Mouse (Mus musculus): ENCODE data around the gene Hps4. TPM values are rescaled to one million over a fixed set of nuclear protein-coding genes. Genes with fewer than 3 reads are reported as not detected.
"Not testable (repeated sequence)": the region's sequence is repeated elsewhere in the genome, so short reads cannot be mapped to it uniquely, and the experiment has no call there.

Gene Hps4
- polyA plus RNA-seq, 1 experiment: not detected

DNA sequence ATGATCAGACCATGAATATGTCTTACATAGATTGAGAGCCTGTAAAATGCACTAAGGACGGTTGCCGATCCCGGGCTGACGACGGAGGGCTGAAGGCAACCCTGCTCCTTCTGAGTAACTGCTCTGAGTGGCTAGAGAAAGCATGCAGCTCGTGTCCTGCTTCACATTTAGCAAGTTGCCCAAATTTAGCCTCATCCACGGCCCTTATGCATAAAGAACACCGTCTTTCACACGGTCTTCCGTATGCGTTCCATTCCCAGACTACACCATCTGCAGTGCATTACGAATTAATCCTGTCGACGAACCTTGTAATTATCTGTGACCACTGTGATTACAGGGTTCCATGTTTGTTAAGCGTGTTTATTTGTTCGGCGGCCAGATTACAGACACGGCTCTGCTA, 53.2 kb downstream of the Hps4 start:
- WGBS: 22% methylated on average over 18 of the region's 18 CpGs
- Histone ChIP-seq H3K4me1 (ENCODE audit: control insufficient read depth, insufficient read depth, low read length) (peaks cover 39% of the 10 kb centered on the region), H3K27ac (ENCODE audit: insufficient read depth, low read depth, low read length) (peak overlapping the region; percentile 90)

DNA sequence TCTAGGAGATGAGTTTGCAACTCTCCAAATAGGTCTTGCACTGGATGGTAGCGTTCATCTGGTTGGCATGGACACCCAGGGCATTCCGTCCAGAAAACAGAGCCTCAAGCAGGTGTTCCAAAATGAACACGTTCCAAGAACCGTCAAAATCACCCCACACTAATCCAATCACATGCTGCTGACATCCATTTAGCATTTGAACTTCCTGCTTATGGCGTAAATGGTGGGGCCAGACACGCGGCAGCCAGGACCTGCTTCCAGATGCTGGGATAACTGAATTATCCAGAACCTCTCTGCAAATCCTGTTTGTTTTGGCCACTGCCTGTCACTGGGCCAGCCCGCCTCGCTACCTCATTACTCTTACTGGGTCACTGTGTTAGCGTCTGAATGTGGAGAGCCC, 56.4 kb downstream of the Hps4 start:
- 67% methylated on average over 10 of the region's 10 CpGs for WGBS
- Histone ChIP-seq H3K4me3 (ENCODE audit: insufficient read depth, low read depth, low read length) (no peak overlapping the region), H3K4me1 (ENCODE audit: control insufficient read depth, insufficient read depth, low read length) (peaks cover 14% of the 10 kb centered on the region), H3K27ac (ENCODE audit: insufficient read depth, low read depth, low read length) (no peak overlapping the region)
- TF ChIP-seq CTCF (IDR thresholded peaks at IDR 0.05; ENCODE audit: insufficient read depth, low read depth, low read length) (no peak), POLR2A (IDR thresholded peaks at IDR 0.05; ENCODE audit: insufficient read depth, low read depth, low read length) (no peak)

More for the DNA sequence above, 53.2 kb downstream of the Hps4 start:
- no peak overlapping the region for H3K4me3 ChIP-seq (ENCODE audit: insufficient read depth, low read depth, low read length)
- TF ChIP-seq POLR2A (IDR thresholded peaks at IDR 0.05; ENCODE audit: insufficient read depth, low read depth, low read length) (no peak), CTCF (IDR thresholded peaks at IDR 0.05; ENCODE audit: insufficient read depth, low read depth, low read length) (no peak)

DNA sequence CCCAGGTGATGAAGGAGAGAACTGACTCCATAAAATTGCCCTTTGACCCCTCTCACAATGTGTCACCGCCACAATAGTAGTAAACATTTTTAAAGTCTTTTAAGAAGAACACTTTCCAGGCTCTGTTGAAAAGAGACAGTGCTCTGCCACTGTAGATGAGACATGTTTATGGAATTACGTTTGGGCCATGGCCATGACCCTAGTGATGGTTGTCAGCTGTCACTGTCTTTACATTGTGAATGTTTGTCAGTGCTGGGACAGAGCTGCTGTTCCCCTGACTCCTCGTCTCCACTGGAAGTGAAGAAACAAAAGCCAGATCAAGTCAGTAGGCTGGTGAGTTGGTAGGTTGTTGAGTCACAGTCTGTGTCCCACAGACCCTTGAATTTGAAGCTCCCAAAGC, 59.6 kb downstream of the Hps4 start:
- TF ChIP-seq POLR2A (IDR thresholded peaks at IDR 0.05; ENCODE audit: insufficient read depth, low read depth, low read length) (no peak), CTCF (IDR thresholded peaks at IDR 0.05; ENCODE audit: insufficient read depth, low read depth, low read length) (no peak)
- WGBS: 78% methylated on average over 3 of the region's 3 CpGs
- no peak overlapping the region for H3K4me3 ChIP-seq (ENCODE audit: insufficient read depth, low read depth, low read length)
- no peaks in the 10 kb centered on the region for H3K4me1 ChIP-seq (ENCODE audit: control insufficient read depth, insufficient read depth, low read length)
- no peak overlapping the region for H3K27ac ChIP-seq (ENCODE audit: insufficient read depth, low read depth, low read length)

DNA sequence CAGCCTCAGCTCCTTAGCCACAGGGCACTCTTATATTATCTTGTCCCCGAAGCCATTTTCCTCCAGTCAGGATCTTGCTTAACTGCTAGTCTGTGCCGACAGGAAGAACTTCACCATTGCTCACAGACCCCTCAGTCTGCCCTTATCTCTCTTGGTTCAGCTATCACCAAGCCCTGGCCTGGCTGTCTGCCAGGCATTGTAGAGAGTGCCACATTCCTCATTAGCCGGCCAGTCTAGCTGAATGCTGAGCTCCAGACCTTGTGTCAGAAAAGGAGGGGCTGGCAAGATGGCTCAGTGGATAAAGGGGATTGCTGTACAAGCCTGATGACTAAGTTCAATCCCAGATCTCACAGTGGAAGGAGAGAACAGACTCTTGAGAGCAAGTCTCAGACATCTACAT, 63.1 kb downstream of the Hps4 start:
- Histone ChIP-seq H3K27ac (ENCODE audit: insufficient read depth, low read depth, low read length) (no peak overlapping the region), H3K4me1 (ENCODE audit: control insufficient read depth, insufficient read depth, low read length) (peaks cover 14% of the 10 kb centered on the region), H3K4me3 (ENCODE audit: insufficient read depth, low read depth, low read length) (no peak overlapping the region)
- 63% methylated on average over 3 of the region's 3 CpGs for WGBS
- TF ChIP-seq CTCF (IDR thresholded peaks at IDR 0.05; ENCODE audit: insufficient read depth, low read depth, low read length) (no peak), POLR2A (IDR thresholded peaks at IDR 0.05; ENCODE audit: insufficient read depth, low read depth, low read length) (no peak)

GRCm38 (mm10) chr5:112409274-112409673, 66.4 kb downstream of the Hps4 start:
- H3K4me3 ChIP-seq (ENCODE audit: insufficient read depth, low read depth, low read length): no peak overlapping the region
- 70% methylated on average over 5 of the region's 5 CpGs for WGBS
- TF ChIP-seq POLR2A (IDR thresholded peaks at IDR 0.05; ENCODE audit: insufficient read depth, low read depth, low read length) (no peak), CTCF (IDR thresholded peaks at IDR 0.05; ENCODE audit: insufficient read depth, low read depth, low read length) (no peak)
- no peak overlapping the region for H3K27ac ChIP-seq (ENCODE audit: insufficient read depth, low read depth, low read length)
- H3K4me1 ChIP-seq (ENCODE audit: control insufficient read depth, insufficient read depth, low read length): peaks cover 25% of the 10 kb centered on the region

DNA sequence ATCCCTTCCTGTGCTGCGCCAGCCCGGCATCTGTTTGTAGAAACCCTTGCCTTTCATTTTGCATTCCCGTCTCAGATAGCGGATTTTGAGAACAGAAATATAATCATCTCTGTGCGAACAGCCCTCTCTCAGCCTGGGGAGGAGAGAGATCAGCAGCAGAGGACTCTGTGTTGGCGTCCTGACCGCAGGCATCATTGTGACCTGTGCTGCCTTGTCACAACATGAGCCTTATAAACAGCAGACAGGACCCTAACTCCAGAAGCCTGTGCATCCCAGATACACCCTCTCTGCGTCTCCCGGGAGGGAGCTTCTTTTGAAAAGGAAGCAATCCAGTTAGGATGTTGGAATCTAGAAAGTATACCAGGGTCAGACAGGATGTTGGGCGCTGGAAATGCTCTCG, 68.2 kb downstream of the Hps4 start:
- Histone ChIP-seq H3K4me3 (ENCODE audit: insufficient read depth, low read depth, low read length) (no peak overlapping the region), H3K27ac (ENCODE audit: insufficient read depth, low read depth, low read length) (no peak overlapping the region), H3K4me1 (ENCODE audit: control insufficient read depth, insufficient read depth, low read length) (peaks cover 25% of the 10 kb centered on the region)
- TF ChIP-seq CTCF (IDR thresholded peaks at IDR 0.05; ENCODE audit: insufficient read depth, low read depth, low read length) (no peak), POLR2A (IDR thresholded peaks at IDR 0.05; ENCODE audit: insufficient read depth, low read depth, low read length) (no peak)
- WGBS: 16% methylated on average over 11 of the region's 11 CpGs

DNA sequence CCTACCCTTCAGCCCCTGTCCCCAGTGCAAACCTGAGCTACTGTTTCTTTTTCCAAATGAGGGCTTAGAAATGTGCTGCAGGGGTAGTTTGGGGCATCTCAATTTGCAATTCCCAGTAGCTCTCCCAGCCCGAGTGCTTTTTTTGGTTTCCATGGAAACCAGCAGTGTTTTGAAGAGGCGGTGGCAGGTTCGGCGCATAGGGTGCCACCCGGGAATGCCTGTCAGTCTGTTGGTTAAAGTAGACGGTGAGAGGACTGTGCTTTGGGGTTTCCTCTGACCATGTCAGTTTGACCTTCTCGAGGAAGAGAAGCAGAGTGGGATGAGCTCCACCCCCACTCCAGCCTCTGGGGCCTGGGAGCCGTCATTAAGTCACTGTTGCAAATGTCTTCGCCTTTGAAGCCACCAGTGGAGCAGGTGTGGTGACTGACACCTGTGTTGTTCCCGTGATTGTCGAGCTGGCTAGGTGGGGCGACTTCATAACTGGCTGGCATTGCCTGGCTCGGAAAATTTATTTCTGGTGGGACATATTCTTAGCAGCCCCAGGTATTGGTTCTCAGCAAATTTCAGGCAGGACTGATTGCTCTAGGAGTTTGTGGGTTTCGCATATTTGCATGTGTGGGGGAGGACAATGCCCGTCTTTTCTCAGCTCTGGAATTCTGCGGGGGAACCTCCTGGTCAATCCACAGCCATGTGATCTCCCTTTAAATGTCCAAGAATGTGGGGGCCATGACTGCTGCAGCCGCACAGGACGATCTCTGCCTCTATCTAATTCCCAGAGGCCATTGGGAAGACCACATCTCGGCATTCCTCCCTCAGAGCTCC, 68.8 kb downstream of the Hps4 start:
- no peak for TF ChIP-seq POLR2A (IDR thresholded peaks at IDR 0.05; ENCODE audit: insufficient read depth, low read depth, low read length)
- TF ChIP-seq CTCF (IDR thresholded peaks at IDR 0.05; ENCODE audit: insufficient read depth, low read depth, low read length): no peak
- peak overlapping the region; percentile 3; the same call in 1 of the 2 replicates for H3K4me3 ChIP-seq (ENCODE audit: insufficient read depth, low read depth, low read length)
- 18% methylated on average over 19 of the region's 19 CpGs for WGBS
- H3K27ac ChIP-seq (ENCODE audit: insufficient read depth, low read depth, low read length): peak overlapping the region; percentile 61
- H3K4me1 ChIP-seq (ENCODE audit: control insufficient read depth, insufficient read depth, low read length): peaks cover 25% of the 10 kb centered on the region

- H3K4me3 ChIP-seq (ENCODE audit: insufficient read depth, low read depth, low read length); H3K27ac ChIP-seq (ENCODE audit: insufficient read depth, low read depth, low read length): not testable (repeated sequence)
- WGBS: 88% methylated on average over 4 of the region's 4 CpGs
- peaks cover 25% of the 10 kb centered on the region for H3K4me1 ChIP-seq (ENCODE audit: control insufficient read depth, insufficient read depth, low read length)
Observed at GRCm38 (mm10) chr5:112412781-112413180, 69.9 kb downstream of the Hps4 start.

- WGBS: 69% methylated on average over 5 of the region's 5 CpGs
- Histone ChIP-seq H3K27ac (ENCODE audit: insufficient read depth, low read depth, low read length) (no peak overlapping the region), H3K4me1 (ENCODE audit: control insufficient read depth, insufficient read depth, low read length) (peaks cover 5% of the 10 kb centered on the region), H3K4me3 (ENCODE audit: insufficient read depth, low read depth, low read length) (no peak overlapping the region)
- no peak for TF ChIP-seq CTCF (IDR thresholded peaks at IDR 0.05; ENCODE audit: insufficient read depth, low read depth, low read length)
- no peak for TF ChIP-seq POLR2A (IDR thresholded peaks at IDR 0.05; ENCODE audit: insufficient read depth, low read depth, low read length)
Observed at GRCm38 (mm10) chr5:112416673-112417072, 73.8 kb downstream of the Hps4 start.

Data from olfactory bulb, adult 2 months (tissue).